Mouse (Mus musculus): ENCODE results near the gene Brf1. TPM values are rescaled to one million over a fixed set of nuclear protein-coding genes. Genes with fewer than 3 reads are reported as not detected.

Brf1 gene
- polyA plus RNA-seq, 1 experiment: 83.3 TPM

DNA sequence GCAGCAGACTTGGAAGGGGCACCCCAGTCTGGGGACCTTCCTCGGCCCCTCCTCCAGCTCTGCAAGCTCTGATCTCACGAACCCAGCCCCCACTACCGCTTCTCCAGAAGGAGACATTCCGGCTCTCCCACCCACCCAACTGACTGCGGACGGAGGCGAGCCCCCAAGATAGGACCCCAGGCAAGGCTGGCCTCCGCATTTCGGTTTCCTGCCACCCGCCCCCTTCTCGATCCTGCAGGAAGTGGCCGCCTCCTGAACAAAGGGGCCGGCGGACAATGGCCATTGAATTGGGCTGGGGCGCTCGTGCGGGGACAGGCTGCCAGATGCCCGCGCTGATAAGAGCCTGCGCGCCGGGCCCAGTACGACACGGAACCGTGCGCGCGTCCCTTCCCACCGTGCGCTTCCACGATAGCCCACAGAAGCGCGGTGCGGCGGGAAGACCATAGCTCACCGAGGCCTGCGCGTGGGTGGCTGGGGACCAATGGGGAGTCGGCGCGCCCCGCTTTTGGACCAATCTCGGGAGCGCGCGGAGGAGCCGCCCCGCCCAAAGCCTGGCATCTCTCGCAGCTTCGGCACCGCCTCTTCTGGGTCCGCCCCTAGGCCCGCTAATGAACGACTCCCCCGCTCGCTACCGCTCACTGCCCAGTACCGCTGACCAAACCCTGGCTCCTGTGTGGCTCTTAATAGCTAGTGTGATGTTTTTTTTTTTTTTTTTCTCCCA, 50.3 kb downstream of the Brf1 start:
- WGBS: 1% methylated on average over 58 of the region's 58 CpGs
- TF ChIP-seq CTCF (IDR thresholded peaks at IDR 0.05; ENCODE audit: insufficient read depth, low read length): no peak
- TF ChIP-seq POLR2A (IDR thresholded peaks at IDR 0.05; ENCODE audit: borderline replicate concordance, extremely low read depth, low read depth, low read length): peak; percentile 41
- DNase-seq: peak; percentile 85

DNA sequence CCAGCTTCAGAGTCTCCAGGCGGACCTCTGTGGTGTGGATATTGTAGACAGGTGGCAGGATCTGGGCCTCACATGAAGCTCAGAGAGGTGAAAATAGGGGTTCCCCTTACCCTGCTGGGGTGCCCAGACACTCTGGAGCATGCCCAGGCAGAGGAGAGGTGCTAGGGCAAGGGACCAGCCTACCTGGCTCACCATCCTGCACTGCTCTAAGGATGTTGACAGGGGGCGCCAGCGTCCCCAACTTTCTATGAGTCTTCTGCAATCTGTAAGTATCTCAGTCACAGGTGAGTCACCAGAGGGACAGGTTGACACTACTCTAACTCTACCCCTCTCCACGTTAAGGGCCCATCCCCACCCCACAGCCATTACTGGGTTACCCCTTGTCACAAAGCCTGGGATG, 53.2 kb downstream of the Brf1 start:
- WGBS: 39% methylated on average over 4 of the region's 4 CpGs
- TF ChIP-seq POLR2A (IDR thresholded peaks at IDR 0.05; ENCODE audit: borderline replicate concordance, extremely low read depth, low read depth, low read length) (no peak), CTCF (IDR thresholded peaks at IDR 0.05; ENCODE audit: insufficient read depth, low read length) (peak; percentile 52)
- H3K4me3 ChIP-seq (replicated peaks; ENCODE audit: extremely low read depth, low read depth, low read length): no peak overlapping the region
- H3K4me1 ChIP-seq (ENCODE audit: control insufficient read depth, insufficient read depth, low read length): peaks cover 13% of the 10 kb centered on the region
- DNase-seq: peak; percentile 43

More for the DNA sequence above, 50.3 kb downstream of the Brf1 start:
- Histone ChIP-seq H3K4me3 (replicated peaks; ENCODE audit: extremely low read depth, low read depth, low read length) (peak overlapping the region; percentile 71), H3K4me1 (ENCODE audit: control insufficient read depth, insufficient read depth, low read length) (peaks cover 24% of the 10 kb centered on the region)

DNA sequence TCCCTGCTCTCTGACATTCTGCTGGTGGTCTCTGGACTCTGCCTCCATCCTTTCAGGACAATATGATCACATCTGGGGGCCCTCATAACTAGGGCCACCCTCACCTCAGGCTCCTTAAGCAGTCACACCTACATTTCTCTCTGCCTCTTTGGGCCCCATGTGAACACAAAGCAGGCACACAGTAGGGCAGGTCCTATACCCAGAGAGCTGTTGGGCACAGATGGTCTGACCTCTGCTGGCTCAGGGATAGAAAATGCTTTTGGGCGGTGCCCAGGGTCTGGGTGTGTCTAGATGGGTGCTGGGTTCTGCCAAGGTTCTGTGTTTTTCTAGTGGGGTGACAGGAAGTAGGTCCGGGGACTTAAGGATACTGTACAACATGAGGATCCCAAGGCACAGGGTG, 56.8 kb downstream of the Brf1 start:
- WGBS: 64% methylated on average over 2 of the region's 2 CpGs

DNA sequence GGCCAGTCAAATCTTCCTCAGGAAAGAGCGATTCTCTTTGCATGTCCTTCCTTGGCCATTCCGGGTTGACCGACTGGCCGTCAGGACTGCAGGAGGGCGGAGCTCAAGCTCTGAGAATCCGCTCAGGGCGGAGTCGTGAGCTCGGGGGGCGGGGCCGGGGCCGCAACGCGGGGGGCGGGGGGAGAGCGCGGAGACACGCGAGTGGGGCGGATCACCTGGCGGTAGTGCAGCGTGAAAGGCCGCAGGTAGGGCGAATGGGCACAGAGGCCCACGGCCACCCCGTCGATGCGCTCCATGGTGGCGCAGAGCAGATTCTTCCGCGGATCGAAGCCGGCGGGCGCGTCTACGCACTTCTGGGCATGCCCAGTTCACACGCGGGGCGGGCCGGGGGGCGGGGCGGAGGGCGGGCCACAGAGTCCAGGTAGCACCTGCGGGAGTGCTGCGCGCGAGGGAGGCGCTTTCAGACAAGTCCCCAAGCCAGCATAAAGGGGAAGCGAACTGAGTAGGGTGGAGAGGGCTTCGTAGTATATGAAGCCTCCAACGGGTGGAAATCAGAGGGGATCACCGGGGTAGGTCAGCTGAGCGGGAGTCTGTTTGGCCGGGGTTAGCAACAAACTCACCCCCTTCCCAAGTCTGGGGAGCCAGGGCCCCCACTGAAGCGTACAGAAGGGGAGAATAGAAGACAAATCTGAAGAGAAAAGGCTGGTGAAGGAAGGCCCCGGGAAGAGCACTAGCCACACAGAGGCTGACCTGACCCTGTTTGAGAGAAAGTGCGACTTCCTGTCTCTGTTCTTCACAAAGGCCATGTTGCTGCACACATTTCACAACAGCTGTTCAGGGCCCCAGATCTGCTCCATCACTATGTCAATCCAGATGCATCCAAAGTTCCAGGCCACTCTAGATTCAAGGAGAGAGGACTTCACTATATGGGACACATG, 58.5 kb downstream of the Brf1 start, which contains the start of gene Nudt14:
Nudt14 (minus strand) TSS at position 349 of the 938 bp plus-strand sequence.
- peak; percentile 86 for DNase-seq
- TF ChIP-seq CTCF (IDR thresholded peaks at IDR 0.05; ENCODE audit: insufficient read depth, low read length): no peak
- TF ChIP-seq POLR2A (IDR thresholded peaks at IDR 0.05; ENCODE audit: borderline replicate concordance, extremely low read depth, low read depth, low read length): peak; percentile 62; the same call in 1 of the 2 replicates
- H3K4me1 ChIP-seq (ENCODE audit: control insufficient read depth, insufficient read depth, low read length): peaks cover 12% of the 10 kb centered on the region
- peak within 1 kb of the TSS; percentile 91 for H3K4me3 ChIP-seq (replicated peaks; ENCODE audit: extremely low read depth, low read depth, low read length)
- 2% methylated on average over 53 of the region's 58 CpGs for WGBS

More for the DNA sequence above, 56.8 kb downstream of the Brf1 start:
- peaks cover 12% of the 10 kb centered on the region for H3K4me1 ChIP-seq (ENCODE audit: control insufficient read depth, insufficient read depth, low read length)
- TF ChIP-seq POLR2A (IDR thresholded peaks at IDR 0.05; ENCODE audit: borderline replicate concordance, extremely low read depth, low read depth, low read length) (no peak), CTCF (IDR thresholded peaks at IDR 0.05; ENCODE audit: insufficient read depth, low read length) (no peak)
- no peak overlapping the region for H3K4me3 ChIP-seq (replicated peaks; ENCODE audit: extremely low read depth, low read depth, low read length)
- DNase-seq: no peak

DNA sequence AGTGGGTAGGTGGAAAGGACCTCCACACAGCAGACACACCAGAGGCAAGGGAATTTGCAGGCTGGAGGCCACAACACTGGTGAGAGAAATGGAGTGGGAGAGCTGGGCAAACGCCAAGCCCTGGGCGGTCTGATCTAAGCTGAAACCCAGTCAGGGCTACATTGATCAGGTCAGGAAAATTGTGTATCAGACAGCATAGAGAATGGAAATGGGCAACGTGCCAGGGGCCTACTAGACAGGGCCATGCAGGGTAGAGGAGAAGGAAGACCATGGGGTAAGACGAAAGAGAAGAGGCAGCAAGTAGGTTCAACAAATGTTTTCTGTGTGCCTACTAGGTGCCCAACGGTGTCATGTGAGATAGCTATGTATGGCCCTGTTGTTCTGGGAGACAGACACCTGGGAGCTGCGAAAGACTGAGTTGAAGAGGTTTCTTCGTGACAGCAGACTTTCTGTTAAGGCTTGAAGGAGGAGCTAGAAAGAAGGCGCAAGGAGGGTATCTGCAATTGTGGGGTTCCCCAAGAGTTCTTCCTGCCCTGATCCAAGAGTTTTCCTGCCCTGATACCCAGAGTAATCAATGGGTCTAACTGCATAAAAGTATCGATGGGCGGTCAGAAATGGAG, 59.2 kb downstream of the Brf1 start:
- 35% methylated on average over 10 of the region's 10 CpGs for WGBS
- peak overlapping the region; percentile 91 for H3K4me3 ChIP-seq (replicated peaks; ENCODE audit: extremely low read depth, low read depth, low read length)
- H3K4me1 ChIP-seq (ENCODE audit: control insufficient read depth, insufficient read depth, low read length): peaks cover 12% of the 10 kb centered on the region
- TF ChIP-seq POLR2A (IDR thresholded peaks at IDR 0.05; ENCODE audit: borderline replicate concordance, extremely low read depth, low read depth, low read length) (no peak), CTCF (IDR thresholded peaks at IDR 0.05; ENCODE audit: insufficient read depth, low read length) (no peak)
- no peak for DNase-seq

DNA sequence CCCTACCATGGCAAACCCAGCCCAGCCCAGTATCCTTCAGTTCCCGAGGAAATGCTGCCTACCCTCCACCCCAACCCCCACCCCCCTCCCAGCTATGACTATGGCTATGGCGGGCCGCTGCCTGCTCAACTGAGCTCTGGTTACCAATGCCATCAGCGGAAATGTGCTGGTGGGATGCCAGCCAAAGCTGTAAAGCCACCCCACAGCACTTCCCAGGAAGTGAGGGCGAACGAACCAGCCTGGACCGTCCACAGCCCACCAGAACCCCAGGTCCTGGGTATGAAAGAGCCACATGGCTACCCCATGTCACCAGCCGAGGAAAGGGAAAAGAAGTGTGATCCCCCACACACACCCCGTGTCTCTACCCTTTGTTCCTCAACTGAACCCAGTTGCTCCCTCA, 59.8 kb downstream of the Brf1 start:
- TF ChIP-seq POLR2A (IDR thresholded peaks at IDR 0.05; ENCODE audit: borderline replicate concordance, extremely low read depth, low read depth, low read length) (no peak), CTCF (IDR thresholded peaks at IDR 0.05; ENCODE audit: insufficient read depth, low read length) (no peak)
- WGBS: 46% methylated on average over 9 of the region's 9 CpGs
- no peak for DNase-seq
- Histone ChIP-seq H3K4me3 (replicated peaks; ENCODE audit: extremely low read depth, low read depth, low read length) (no peak overlapping the region), H3K4me1 (ENCODE audit: control insufficient read depth, insufficient read depth, low read length) (peaks cover 12% of the 10 kb centered on the region)

DNA sequence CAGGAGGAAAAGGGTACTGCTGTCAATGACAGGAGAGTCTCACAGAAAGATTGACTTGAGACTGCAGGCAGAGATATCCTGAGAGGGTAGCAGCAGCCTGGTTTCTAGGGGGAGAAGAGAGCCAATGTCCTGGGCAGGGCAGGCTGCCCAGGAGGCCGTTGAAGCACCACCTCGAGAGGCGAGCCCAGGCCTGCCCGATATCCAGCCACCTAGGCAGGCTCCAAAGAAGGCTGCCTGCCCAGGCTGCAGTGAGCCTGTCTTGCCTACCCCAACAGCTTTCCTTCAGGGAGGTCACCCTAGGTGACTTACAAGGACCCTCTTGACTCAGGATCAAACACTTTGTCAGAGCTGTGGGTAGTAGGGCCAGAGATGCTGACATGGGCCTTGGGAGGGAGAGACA, 60.3 kb downstream of the Brf1 start:
- H3K4me1 ChIP-seq (ENCODE audit: control insufficient read depth, insufficient read depth, low read length): peaks cover 12% of the 10 kb centered on the region
- TF ChIP-seq POLR2A (IDR thresholded peaks at IDR 0.05; ENCODE audit: borderline replicate concordance, extremely low read depth, low read depth, low read length) (no peak), CTCF (IDR thresholded peaks at IDR 0.05; ENCODE audit: insufficient read depth, low read length) (no peak)
- DNase-seq: no peak
- no peak overlapping the region for H3K4me3 ChIP-seq (replicated peaks; ENCODE audit: extremely low read depth, low read depth, low read length)
- WGBS: 59% methylated on average over 4 of the region's 4 CpGs

DNA sequence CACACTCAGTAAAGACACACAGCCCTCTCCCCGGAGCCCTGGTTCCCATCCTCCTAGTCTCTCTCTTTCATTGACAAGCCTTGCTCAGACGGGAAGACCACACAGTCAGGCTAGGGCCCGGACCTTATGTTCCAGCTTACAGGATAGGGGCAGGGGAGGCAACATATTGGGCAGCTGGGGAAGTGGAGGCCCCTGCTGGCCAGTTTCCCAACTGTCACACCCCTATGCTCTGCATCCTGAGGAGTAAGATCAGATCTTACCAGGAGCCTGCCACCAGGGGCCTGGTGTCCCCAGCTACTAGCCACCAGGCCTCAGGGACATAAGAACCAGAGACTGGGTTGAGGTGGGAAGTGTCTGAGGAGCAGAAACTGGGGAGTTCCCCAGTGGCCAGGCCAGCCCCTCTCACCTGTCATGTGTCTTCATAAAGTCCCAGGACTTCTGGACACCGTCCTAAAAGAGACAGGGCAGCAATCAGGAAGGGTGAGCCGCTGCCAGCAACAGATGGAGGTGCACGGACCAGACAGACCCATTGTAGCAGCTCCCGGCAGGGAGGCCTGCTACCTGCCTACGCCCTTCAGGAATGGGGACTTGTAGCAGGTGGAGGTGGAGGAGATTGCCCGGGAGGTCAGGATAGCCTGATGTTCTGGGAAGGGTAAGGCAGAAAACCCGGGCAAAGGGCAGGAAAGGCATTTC, 61.5 kb downstream of the Brf1 start:
- WGBS: 68% methylated on average over 10 of the region's 10 CpGs
- TF ChIP-seq POLR2A (IDR thresholded peaks at IDR 0.05; ENCODE audit: borderline replicate concordance, extremely low read depth, low read depth, low read length) (no peak), CTCF (IDR thresholded peaks at IDR 0.05; ENCODE audit: insufficient read depth, low read length) (peak; percentile 32; the same call in 1 of the 2 replicates)
- no peak for DNase-seq
- Histone ChIP-seq H3K4me1 (ENCODE audit: control insufficient read depth, insufficient read depth, low read length) (peaks cover 12% of the 10 kb centered on the region), H3K4me3 (replicated peaks; ENCODE audit: extremely low read depth, low read depth, low read length) (no peak overlapping the region)
